Mouse (Mus musculus): ENCODE measurements at regions not wholly inside any gene's neighbourhood (a gene's known extent, or its start where the extent isn't known, plus 50 kb on each side); places are given as distances from the start of the nearest gene placed in this dataset.

GRCm38 (mm10) chr9:116301602-116302001 lies 126.4 kb upstream of the Tgfbr2 start:
- TF ChIP-seq POLR2A (IDR thresholded peaks at IDR 0.05; ENCODE audit: borderline replicate concordance, extremely low read depth, low read depth, low read length) (no peak), CTCF (IDR thresholded peaks at IDR 0.05; ENCODE audit: insufficient read depth, low read length) (no peak)

All from lung, adult 2 months (tissue).